Mouse (Mus musculus) regulatory T cell (primary cell): ENCODE results near the gene Tbc1d2.

ENCODE experiments used
- in situ Hi-C: fragments of 300-600 bp; cut with MboI, MseI; formaldehyde crosslinking; loops from one replicate; pipeline ENCODE4 v1.15.1; 2025; ENCODE audit warnings: high pct_unique_total_duplicates

Gene Tbc1d2

GRCm38 (mm10) chr4:46556933-46557332 lies 93.1 kb downstream of the Tbc1d2 start:
- in situ Hi-C loops: no loop called here

- in situ Hi-C loops: no loop called here
These were observed 94.2 kb downstream of the Tbc1d2 start for GRCm38 (mm10) chr4:46555762-46556161.
